Mouse (Mus musculus) embryo, embryonic 9.5 days (tissue): ENCODE data around the gene Nemp2.
A peak's percentile ranks its signal among the peaks of the same experiment; 100 is the strongest.

Experiments used
- DNase-seq: peaks from one replicate; pipeline ENCODE4 v3.0.0-alpha.2; 2017; ENCODE audit errors: extremely low spot score

Gene Nemp2

GRCm38 (mm10) chr1:52630248-52630936, at the start of gene Nemp2:
Gene Nemp2, plus strand, starts transcription at chr1:52630703.
- peak; percentile 94 for DNase-seq

GRCm38 (mm10) chr1:52581744-52582143, 48.8 kb upstream of the Nemp2 start:
- DNase-seq = no peak

- no peak for DNase-seq
Observed at GRCm38 (mm10) chr1:52582866-52583265, 47.6 kb upstream of the Nemp2 start.

- no peak for DNase-seq
Observed at GRCm38 (mm10) chr1:52596982-52597646, 33.4 kb upstream of the Nemp2 start.

- DNase-seq = no peak
Observed at GRCm38 (mm10) chr1:52597761-52598160, 32.7 kb upstream of the Nemp2 start.

- no peak for DNase-seq
Observed at GRCm38 (mm10) chr1:52598361-52598760, 32.1 kb upstream of the Nemp2 start.

GRCm38 (mm10) chr1:52601496-52601895, 29.0 kb upstream of the Nemp2 start:
- no peak for DNase-seq

- no peak for DNase-seq
Observed at GRCm38 (mm10) chr1:52607700-52608099, 22.8 kb upstream of the Nemp2 start.

- no peak for DNase-seq
Observed at GRCm38 (mm10) chr1:52608486-52608885, 22.0 kb upstream of the Nemp2 start.

GRCm38 (mm10) chr1:52618217-52618616, 12.3 kb upstream of the Nemp2 start:
- no peak for DNase-seq

GRCm38 (mm10) chr1:52620442-52620841, 10.1 kb upstream of the Nemp2 start:
- no peak for DNase-seq

GRCm38 (mm10) chr1:52630937-52631299, 415 bp downstream of the Nemp2 start:
- no peak for DNase-seq

- DNase-seq = no peak
Observed at GRCm38 (mm10) chr1:52631570-52631969, 1.1 kb downstream of the Nemp2 start.

GRCm38 (mm10) chr1:52634251-52634650, 3.7 kb downstream of the Nemp2 start:
- no peak for DNase-seq

- no peak for DNase-seq
Observed at GRCm38 (mm10) chr1:52635932-52636331, 5.4 kb downstream of the Nemp2 start.

GRCm38 (mm10) chr1:52638101-52638500, 7.6 kb downstream of the Nemp2 start:
- no peak for DNase-seq

- no peak for DNase-seq
Observed at GRCm38 (mm10) chr1:52639090-52639489, 8.6 kb downstream of the Nemp2 start.

GRCm38 (mm10) chr1:52640266-52640665, 9.8 kb downstream of the Nemp2 start:
- DNase-seq = no peak

- no peak for DNase-seq
Observed at GRCm38 (mm10) chr1:52640736-52641135, 10.2 kb downstream of the Nemp2 start.

GRCm38 (mm10) chr1:52648153-52649027, 17.9 kb downstream of the Nemp2 start:
- peak; percentile 49 for DNase-seq

GRCm38 (mm10) chr1:52650066-52650465, 19.6 kb downstream of the Nemp2 start:
- DNase-seq = no peak

GRCm38 (mm10) chr1:52652601-52653253, 22.2 kb downstream of the Nemp2 start:
- DNase-seq = peak; percentile 14
